Mouse (Mus musculus) liver (tissue): ENCODE data around the gene Sorl1.

Experiments
- DNase-seq: peaks from one replicate; pipeline ENCODE4 v3.0.0-alpha.2; 2020; ENCODE audit warnings: mixed read lengths

Sorl1 gene

DNA sequence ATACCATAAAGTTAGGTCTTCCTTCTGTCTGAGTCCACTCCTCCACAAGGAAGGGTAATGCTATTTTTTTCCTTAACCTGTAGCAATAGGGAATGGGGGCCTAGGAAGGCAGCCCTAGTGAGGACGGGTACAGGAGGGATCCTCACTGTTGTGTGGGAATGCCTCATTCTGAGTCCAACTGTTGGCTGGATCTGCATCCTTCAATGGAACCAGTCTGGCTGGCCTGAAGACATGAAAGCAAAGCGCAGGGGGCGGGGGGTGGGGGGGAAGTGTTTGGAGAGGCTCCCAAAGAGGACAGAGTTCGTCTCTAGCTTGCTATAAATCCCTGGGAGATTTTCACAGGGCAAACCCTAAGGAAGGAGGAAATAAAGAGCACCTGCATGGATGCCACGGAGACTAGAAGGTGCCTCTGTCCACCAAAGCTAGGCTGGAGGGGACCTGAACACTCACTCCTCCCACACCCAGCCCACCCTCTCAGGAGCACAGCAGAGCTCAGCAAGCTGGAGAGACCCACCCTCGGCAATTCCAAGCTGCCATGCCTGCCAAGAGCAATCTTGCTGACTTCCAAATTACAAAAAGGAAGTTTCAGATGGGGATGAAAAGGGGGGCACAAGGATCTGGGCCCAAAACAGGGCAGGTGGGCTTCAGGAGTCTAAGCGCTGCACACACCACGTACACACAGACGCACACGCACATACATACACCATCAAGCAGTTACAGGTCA lies 2.3 kb downstream of the Sorl1 start:
- DNase-seq, result no peak

DNA sequence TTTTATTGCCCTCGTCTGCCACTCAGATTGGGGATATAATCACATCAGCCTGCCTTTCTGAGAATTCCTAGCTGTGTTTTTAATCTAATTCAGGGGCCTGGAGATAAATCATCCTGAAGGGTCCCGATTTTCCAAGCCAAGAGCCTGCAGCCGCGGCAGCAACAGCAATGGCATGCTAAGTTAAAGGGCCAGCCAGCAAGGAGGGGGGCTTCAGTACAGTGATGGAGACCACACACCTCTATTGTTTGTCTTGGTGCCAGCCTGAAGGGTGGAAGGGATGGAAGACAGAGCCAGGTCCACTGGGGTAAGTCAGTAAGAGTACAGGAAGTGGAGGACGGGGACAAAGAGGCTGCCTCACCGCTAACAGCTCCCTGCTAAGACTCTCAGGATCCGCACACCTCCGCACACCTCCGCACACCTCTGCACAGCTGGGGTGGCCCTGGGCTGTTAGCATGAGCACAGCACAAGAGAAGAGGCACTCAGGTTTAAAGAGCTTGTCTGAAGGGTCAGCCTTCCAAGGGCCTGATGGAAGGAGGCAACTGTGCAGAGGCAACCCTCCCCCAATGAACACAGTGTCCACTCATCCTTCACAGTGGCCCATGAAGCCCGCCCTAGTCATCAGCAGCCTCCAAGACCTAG lies 7.6 kb downstream of the Sorl1 start:
- no peak for DNase-seq

DNA sequence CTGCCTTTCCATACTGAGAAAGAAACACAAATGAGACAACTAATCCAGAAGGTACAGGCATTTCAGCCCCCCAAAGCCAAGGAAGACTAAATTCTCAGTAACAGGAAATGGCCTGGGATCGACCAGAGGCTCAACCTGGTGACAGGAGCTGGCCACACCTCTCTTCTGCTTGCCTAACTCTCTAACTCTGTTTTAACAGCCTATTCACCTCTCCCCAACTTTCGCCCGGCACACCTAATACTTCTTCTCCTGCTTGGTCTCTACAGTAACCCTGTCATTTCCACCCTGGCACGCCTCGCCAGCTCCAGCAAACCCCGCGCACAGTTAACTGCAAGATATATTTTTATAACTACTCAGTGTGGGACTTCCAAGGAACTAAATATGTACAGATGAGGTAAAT lies 9.0 kb downstream of the Sorl1 start:
- DNase-seq, result no peak

DNA sequence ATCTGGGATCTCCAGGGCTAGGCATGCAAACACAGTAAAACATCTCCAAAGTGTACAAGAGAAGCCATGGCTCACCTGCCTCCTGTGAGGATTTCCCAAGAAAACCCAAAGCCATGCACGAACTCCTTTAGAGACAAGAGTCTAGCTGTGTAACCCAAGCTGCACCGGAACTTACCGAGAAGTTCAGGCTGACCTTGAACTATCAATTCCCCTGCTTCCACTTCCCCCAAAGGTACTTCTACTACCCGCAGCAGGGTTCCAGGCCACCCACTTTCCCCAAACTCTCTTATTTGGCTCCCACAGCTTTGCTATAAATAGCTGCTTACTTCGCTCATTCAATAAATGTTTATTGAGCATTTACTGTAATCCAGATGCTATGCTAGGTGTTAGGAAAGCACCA lies 10.8 kb downstream of the Sorl1 start:
- DNase-seq, result no peak

DNA sequence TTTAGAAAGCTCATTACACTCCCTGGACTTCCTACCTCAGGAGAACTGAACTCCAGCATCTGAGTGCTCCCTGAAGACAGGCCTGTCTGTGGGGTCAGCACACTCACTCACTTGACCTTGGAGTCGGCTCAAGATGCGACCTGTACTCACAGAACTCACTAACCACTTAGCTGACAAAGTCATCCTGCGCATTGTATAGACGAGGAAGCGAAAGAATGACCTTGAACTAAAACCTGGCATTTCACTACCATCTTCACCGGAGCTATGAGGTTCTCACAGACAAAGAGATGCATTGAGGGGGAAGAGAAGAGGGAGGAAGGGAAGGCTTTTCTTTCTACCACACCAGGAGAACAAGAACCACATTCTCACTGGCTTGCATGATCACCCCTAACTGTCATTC lies 11.4 kb downstream of the Sorl1 start:
- no peak for DNase-seq

DNA sequence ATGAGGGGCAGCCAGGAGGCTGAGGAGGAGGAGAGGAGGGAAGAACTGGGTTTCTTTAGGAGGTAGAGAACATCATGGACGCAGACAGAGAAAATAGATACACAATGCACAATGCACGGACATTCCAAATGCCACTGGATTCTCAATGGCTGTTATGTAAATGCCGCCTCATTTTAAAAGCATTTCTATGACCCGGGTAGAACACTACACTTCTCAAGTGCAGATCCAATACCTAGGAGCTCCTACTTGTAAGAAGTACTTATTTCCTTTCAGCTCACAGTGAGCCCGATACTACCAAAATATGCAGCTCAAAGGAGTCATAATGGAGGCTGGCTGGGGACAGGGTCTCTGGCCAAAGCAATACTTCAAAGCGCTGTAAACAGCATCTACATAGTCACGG lies 12.8 kb downstream of the Sorl1 start:
- no peak for DNase-seq

DNA sequence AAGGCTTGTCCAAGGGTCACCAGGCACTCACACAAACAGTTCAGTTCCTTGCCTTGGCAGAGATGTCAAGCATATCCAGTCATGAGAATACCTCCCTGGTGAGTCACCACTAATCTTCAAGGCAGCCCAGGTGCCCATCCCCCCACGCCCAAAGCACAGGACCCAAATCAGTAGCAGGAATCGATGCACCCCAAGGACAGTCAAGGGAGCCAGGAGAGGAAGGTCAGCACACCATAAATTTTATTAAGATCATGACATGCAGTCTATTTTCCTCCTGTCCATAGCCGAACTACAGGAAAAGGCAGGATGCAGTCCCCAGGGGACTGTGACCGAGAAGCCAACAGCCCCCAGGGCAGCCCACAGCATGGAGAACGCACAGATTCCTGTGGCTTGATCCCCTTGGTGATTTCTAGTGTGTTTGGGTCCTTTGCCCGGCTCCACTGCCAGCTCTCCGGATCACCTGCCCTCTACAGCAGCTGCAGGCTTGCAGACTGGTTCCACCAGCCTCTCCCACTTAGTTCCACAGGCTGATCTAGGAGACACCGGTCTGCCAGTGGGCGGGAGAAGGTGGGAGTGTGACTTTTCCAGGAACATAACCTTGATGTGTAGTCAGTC lies 14.2 kb downstream of the Sorl1 start:
- DNase-seq, result no peak

DNA sequence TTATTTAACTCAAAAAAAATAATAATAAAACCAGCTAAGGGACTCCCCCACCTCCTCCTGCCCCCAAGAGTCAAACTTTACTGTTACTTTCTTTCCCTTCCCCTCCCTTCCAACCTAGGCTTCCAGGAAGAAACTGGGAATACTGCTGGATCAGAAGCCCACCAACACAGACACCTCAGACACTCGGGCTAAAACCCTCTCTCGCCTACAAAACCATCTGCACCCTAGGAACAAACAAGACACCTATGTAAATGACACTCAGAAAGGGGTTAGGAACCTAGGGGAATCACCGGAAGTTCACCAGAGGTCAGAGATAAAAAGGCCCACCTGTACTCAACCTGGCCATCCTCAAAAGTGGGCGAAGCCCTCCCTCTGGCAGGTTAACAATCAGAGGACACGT lies 15.0 kb downstream of the Sorl1 start:
- DNase-seq, result no peak

DNA sequence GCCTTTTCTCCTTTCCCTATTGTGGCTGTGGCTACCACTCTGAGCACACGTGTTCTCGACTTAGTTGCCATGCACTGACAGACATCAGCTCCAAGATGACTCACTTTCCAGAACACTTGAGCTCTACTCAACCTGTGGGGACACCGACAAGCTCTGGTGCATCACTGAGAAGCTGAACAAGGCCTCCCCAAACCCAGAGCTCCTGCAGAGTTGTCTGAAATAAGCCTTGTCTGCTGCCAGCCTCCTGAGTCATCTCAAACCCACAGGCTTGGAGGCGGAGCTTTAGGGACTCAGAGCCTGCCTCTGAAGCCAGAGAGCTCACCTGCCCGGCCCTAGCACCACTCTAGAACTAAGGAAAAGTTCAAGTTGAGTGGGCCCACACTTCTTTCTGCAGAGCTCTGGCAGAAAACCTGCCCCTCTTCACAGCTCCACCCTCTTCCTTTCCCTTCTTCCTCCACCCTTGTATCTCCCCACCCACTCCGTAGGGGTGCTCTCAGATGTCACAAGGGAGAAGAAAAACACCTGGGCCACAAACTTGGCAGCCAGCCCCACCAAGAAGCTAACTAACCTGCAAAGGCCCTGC lies 15.6 kb downstream of the Sorl1 start:
- DNase-seq, result no peak

DNA sequence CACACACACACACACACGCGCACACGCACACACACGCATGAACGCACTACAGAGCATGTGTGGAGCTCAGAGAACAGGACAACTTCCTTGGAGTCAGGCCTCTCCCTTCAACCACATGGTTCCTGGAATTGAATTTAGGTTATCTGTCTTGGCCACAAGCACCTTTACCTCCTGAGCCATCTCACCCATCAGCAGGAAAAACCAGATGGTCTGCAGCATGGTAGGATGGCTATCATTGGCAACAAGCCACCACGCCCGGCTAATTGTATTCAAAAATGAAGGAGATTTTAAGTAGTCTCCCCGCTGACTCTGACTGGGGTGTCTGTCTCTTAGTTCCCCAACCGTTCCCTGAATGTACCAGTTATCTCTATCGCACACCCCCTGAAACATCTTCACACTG lies 17.0 kb downstream of the Sorl1 start:
- no peak for DNase-seq

DNA sequence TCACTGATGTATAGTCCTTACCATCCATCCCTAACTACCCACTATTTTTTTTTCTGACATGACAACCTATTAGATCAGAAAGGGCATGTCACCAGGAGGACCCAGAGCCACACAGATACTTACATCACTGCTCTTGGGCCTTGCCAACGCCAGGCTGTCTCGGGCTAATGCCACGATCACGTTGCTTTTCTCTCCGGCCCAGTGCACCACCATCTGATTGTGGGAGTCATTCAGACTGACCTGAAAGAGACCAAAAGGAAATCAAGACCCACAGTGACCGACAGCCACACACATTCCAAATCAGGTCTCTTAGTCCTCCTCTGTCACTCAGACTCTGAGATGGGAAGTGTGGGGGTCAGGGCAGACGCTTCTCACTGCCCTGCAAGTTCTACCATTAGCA lies 17.8 kb downstream of the Sorl1 start:
- DNase-seq, result no peak

DNA sequence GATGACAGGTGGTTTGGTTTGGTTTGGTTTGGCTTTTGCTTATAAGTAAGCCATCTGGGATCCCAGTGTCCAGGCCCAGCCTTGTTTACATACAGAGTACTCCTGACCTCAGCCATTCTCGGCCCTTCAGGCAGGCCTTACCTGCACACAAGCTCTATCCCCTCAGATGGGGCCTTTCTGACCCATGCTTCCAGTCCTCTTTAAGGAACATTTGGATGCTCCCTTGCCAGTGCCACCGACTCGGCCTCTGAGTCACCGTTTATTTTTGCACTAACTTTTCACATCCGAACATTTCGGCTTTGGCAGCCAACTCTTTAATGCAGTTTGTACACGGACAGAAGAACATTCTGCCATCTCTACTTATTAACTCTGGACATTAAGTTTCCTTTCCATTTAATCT lies 20.6 kb downstream of the Sorl1 start:
- DNase-seq, result no peak

DNA sequence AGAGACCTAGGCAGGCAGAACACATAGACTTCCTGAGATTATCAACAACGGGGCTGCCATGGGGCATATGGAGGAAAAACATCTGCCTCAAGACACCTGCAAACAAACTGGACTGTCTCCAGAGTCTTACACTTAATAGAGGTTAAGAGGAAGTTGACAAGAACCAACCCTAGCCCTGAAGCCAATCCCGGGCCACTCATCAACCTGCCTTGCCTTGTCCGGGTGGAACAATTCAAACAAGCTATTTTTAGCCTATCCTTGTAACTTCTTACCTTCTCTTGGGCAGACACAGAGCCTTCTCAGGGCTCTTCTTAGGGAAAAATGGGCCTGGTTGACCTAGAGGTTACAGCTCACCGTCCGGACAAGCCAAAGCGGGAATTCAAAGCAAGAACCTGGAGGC lies 22.1 kb downstream of the Sorl1 start:
- no peak for DNase-seq

DNA sequence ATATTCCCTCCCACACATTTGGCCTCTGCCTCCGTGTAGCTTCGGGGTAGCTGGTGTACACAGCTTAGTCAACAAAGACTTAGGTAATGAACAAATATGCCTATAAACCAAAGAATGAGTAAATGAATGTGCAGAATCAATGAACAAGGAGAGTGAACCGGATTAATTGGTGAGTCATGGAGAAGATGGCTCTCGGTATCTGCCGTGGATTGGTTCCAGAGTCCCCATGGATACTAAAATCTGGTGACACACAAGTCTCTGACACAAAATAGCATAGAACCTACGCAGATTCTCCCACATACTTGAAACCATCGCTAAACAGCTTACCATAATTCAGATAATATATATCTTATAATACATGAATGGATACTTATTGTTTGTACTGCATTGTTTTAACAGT lies 22.8 kb downstream of the Sorl1 start:
- DNase-seq, result no peak

DNA sequence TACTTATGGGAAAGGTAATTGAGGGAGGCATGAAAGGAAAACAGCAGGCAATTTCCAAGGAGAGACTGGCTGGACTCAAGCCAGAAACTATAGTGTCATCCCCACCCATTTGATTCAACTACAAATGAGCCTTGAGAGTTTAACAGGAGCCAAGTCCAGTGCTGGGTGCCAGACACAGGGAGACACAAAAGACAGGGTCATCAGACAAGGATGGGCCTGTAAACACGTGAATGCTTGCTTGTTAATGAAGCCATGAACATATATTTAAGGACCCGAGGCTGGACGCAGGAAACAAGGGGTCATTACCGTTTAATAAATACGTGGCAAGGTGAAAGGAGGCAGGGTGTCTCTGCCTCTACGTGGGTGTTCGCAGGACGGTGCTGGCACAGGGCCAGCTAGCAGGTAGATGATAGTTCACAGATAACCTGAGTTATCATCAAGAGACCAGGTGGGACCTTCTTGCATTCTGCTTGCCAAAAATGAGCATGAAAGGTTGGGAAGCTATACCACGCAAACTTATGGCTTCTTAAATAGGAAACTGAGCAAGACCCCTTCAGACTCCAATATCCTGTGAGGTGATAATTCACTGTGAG lies 23.4 kb downstream of the Sorl1 start:
- DNase-seq, result no peak

DNA sequence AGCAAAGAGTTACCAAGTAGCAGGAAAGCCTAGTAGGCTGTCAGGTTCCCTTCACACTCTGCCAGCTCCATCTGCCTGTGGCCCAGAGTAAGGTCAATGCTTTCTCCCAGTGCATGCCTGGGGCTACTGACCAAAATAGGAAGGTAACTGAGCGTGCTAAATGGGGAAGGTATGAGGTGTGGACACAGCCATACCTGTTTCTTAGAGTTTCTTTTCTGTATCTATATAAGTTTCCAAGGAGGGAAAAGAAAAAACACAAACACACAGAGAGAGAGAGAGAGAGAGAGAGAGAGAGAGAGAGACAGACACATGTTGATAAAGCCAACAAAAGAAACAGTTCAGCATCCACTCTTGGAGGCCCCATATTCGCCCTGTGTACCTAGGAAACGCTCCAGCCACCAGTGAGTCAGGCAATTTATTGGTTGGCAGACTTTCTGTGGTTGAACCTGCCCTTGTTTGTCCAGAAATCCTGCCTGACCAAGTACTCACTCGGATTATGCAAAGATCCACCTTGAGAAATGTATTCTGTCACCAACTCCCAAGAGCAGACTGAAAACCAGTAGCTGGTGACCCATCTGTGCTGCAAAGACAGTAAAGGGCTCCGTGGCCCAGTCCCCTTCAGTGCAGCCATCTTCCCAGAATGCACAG lies 25.5 kb downstream of the Sorl1 start:
- DNase-seq, result no peak

DNA sequence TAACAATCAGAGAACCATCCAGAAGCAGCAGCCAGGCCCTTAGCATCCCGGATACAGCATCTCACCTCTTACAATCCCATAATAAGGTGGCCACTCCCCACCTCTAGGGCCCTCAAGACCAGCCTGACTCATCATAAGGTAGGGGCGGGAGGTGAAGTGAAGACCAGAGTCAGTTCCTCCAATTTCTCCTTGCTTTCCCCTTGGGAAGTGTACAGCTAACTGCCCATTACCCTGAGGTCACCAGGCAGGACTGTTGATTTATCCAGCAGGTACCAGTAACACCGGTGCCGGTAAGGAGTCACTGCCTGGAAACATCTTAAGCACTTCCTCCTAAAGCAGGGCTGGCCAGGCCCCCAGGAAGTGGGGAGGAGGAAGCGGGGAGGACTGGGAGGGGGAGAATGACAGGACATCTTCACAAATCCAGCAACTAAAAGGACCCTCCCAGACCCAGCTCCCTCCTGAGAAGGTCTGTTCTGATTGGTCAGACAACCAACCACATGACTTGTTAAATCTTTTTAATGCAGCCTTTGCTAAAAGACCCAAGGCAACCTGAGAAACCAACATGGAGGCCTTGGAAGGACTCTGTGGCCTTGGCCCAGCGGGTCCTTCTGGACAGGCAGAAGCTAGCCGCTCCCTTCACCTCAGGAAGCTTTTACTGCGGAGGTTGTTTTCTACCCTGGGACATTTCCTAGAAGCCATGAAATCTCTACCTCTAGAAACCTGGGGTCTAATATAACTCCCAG lies 26.2 kb downstream of the Sorl1 start:
- no peak for DNase-seq

DNA sequence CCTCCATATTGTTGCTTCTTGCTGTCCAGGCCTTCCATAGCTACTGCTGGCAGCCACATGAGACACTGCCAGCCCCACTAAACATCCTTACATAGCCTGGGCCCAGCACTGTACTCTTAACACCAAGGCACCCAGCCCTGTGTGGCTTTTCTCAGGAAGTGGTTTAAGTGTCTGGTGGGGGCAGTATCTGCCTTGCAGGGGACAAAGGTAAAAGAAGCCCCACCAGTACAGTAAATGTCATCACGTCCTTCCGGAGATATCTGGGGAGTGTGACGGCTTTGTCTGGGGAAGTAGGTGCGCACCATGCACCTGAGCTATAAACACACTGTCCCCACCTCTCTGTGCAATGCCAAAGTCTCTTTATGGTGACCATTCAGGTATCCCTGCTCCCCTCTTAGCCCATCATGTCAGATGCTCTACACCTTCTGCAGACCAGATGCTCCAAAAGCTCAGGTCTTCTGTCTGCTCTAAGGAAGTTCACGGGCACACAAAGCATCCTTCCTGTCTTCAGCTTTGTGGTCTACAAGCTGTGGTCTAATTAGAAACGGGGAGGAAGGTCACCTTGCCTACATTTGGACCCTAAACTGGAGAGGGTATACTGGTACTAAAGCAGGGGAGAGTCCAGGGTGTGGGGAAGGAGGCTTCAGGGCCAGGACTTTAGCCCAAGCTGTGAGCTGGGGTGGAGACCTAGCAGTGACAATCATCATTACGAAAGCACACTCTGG lies 26.9 kb downstream of the Sorl1 start:
- DNase-seq, result no peak

DNA sequence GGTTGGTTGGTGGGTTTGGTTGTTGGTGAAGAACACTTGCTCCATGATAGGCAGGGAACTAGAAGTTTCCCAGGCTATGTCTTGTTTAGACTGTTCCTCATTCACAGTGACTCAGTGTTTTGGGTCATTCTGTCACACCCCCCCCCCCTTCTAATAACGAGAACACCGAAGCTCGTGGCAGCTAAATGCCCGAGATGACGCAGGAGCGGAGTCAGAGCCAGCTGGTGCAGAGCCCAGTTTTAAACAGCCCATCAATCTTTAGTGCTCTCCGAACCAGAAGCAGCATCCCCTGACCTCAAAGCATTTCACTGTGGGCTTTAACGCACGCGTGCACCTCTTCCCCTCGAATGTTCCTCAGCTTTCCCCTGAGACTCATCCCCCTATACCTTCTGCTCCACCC lies 29.3 kb downstream of the Sorl1 start:
- no peak for DNase-seq

DNA sequence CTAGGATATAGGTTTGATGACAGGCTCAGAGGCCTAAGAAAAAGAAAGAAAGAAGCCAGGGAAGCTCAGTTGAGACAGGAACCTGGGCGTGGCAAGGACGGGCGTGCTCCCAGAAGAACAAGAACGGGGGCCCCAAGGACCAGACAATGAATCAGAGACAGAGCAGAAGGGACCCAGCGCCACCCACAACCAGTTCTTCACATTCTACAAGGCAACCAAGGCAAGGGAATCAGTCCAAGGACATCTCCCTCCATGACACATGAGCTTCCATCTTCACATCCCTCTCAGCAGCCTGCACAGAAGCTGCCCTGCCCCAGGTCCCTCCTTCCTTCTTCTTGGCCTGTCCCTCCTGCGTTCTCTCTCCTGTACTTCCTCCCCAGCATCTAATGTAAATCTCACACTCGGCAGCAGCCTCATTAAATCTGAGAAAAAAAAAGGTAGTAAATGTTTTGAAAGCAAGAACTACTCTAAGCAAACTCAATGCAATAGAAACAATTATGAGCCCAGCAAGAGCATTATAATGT lies 30.0 kb downstream of the Sorl1 start:
- no peak for DNase-seq

DNA sequence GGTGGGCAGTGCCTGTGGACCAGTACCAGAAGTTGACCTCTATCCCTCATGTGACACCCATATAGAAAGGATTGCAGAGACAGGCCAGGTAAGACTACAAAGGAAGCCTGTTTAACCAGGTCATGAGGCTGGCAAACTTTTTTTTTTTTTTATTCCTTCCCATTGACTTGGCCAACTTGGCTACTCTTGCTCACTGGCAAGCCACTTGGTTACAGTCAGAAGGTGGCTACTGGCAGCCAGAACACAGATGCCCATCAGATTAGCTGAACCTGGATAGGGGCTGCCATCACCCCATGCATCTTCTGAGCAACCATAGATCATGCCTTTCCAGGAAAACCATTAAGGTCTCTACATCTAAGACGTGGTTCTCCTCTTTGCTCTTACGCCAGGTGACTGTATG lies 31.3 kb downstream of the Sorl1 start:
- no peak for DNase-seq

DNA sequence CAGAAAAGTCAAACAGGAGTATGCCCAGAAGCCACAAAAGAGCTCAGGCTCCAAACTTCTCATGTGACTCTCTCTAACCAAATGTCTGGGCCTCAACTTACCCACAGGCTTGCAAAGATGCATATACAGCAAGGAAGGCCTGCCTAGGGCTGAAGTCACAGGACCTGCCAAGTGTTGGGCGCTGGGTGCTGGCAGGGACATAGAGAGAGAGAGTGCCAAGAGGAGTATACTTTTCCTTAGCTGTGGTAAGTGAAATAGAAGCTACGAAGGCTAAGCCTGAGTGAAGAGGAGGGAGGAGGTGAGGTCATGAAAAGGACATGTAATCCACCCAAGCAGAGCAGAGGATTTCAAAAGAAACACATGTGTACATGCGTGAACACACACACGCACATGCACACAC lies 32.5 kb downstream of the Sorl1 start:
- no peak for DNase-seq
